Mouse (Mus musculus) embryonic facial prominence, embryonic 14.5 days (tissue): ENCODE data around the gene Cd274. TPM values are rescaled to one million over a fixed set of nuclear protein-coding genes. Genes with fewer than 3 reads are reported as not detected.
A peak's percentile ranks its signal among the peaks of the same experiment; 100 is the strongest.
"Not testable (repeated sequence)": the region's sequence is repeated elsewhere in the genome, so short reads cannot be mapped to it uniquely, and the experiment has no call there.

Experiments
- ATAC-seq: fragments of 200-750 bp; cut with Nextera tagmentation; 2 replicates; pipeline ENCODE4 v1.8.0; 2017; ENCODE audit warnings: low read depth, moderate number of reproducible peaks, moderate TSS enrichment
- DNase-seq: peaks from one replicate; pipeline ENCODE4 v3.0.0-alpha.2; 2015; ENCODE audit warnings: low spot score
- H3K27ac ChIP-seq: fragments of 300-500 bp; sonication (generic); replicated peaks from 2 replicates; pipeline ENCODE4 v1.5.1; 2014; ENCODE audit warnings: low read depth, mild to moderate bottlenecking, low read length, moderate library complexity
- H3K27me3 ChIP-seq: fragments of 300-500 bp; sonication (generic); replicated peaks from 2 replicates; pipeline ENCODE4 v1.6.1; 2014; ENCODE audit warnings: low read length; ENCODE audit not compliant: control insufficient read depth, insufficient read depth
- H3K36me3 ChIP-seq: fragments of 300-500 bp; sonication (generic); 2 replicates; pipeline ENCODE4 v1.6.1; 2014; ENCODE audit warnings: low read length, mixed read lengths; ENCODE audit not compliant: control insufficient read depth, insufficient read depth
- H3K4me1 ChIP-seq: fragments of 300-500 bp; sonication (generic); 2 replicates; pipeline ENCODE4 v1.6.1; 2014; ENCODE audit warnings: antibody characterized with exemption, low read length; ENCODE audit not compliant: control insufficient read depth, insufficient read depth
- H3K4me2 ChIP-seq: fragments of 300-500 bp; sonication (generic); 2 replicates; pipeline ENCODE4 v1.6.1; 2014; ENCODE audit warnings: low read depth, mild to moderate bottlenecking, low read length, moderate library complexity, mixed read lengths
- H3K4me3 ChIP-seq: fragments of 300-500 bp; sonication (generic); 2 replicates; pipeline ENCODE4 v1.5.1; 2014; ENCODE audit warnings: low read depth, mild to moderate bottlenecking, low read length
- H3K9ac ChIP-seq: fragments of 300-500 bp; sonication (generic); 2 replicates; pipeline ENCODE4 v1.6.1; 2014; ENCODE audit warnings: low read depth, mild to moderate bottlenecking, low read length, moderate library complexity, mixed read lengths
- H3K9me3 ChIP-seq: fragments of 300-500 bp; sonication (generic); 2 replicates; pipeline ENCODE4 v1.6.1; 2016; ENCODE audit warnings: low read length; ENCODE audit not compliant: control insufficient read depth
- WGBS: fragments of 180-500 bp; shearing (Covaris S2); extraction: QIAGEN DNeasy Blood & Tissue Kit; methylation state at CpG from one replicate; pipeline ENCODE4 v1.1.7; 2014; 5-methylcytosine and 5-hydroxymethylcytosine counted together
- polyA plus RNA-seq: library from polyadenylated mRNA; unstranded; fragments of >200 nt; fragmentation: Nextera tagmentation; extraction: Ambion mirVana; gene quantifications from 2 replicates; pipeline ENCODE4 v1.2.1, GENCODE M21; 2014

The Cd274 gene
- polyA plus RNA-seq, 1 experiment from 2014 or later = 0.56 TPM

DNA sequence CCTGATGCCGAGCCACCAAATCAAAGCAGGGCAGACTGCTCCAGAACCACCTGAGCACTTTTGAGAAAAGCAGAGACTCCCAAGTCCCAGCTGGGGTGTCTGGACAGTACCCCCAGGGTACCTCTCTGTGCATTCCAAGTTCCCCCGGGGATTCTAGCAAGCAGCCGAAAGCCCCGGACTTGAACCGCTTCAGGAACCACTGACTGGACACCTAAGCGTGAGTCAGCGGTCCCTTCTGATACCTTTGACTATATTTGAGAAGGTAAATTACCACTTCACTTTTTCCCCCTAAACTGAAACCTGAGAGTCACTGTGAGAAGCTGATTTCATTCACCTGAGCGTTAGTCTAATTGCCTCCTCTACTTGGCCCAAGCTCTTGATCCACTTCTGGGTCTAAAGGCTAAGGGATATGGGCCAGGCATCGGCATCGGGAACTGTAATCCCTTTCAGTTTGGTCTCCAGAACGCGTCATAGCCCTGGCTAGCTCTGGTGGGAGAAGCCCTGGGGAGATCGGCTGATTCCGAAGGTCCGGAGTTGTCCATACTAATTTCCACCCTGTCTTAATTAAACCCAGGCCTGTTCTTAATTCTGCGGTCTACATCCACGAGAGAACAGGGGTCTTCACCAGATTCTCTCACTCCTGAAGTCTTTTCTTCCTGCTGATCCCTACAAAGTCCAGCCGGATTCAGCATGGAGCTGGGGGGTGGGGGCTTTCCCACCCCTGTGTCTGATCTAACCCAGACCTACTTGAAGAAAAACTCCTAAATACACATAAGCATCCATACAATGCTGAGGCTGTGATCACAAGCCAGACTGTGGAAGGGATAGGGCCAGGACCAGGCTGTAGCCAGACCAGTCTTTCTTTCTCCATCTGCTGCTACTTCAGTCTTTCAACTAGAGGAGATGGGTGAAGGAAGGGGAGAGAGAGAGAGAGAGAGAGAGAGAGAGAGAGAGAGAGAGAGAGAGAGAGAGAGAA is 39.1 kb downstream of the Cd274 start:
- Histone ChIP-seq H3K4me1 (peaks cover 7% of the 10 kb centered on the region; the same call in 1 of the 2 replicates), H3K27ac (no peak overlapping the region), H3K4me3 (no peak overlapping the region), H3K4me2 (no peak overlapping the region), H3K27me3 (no peaks in the 10 kb centered on the region), H3K9me3 (0 out of 2 replicates have a peak, but pooled peaks cover 2% of the 10 kb centered on the region), H3K9ac (no peak overlapping the region), H3K36me3 (no peaks in the 10 kb centered on the region)
- 46% methylated on average over 18 of the region's 18 CpGs for WGBS
- ATAC-seq (peak; percentile 80), DNase-seq (peak; percentile 65)

DNA sequence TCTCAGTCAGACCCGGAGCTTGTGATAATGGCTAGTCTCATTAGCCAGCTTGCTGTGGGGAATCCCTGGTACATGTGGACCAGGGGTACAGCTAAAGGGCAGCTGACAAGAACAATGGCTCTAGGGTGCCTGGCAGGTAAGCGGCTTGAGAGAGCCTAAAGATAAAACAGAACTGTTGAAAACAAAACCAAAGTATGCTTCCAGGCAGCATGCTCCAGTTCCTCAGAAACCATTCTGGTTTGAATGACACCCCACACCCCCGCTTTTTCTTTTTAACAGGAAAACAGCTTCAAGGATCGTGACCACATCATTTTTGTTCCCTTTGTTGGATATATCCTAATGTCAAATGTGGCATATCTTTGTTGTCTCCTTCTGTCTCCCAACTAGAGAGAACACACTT is 43.4 kb downstream of the Cd274 start, which contains the start of gene Pdcd1lg2:
Pdcd1lg2 (plus strand) TSS at position 301 of the 400 bp plus-strand sequence.
- Histone ChIP-seq H3K4me1 (peaks cover 14% of the 10 kb centered on the region), H3K9me3 (no peaks in the 10 kb centered on the region), H3K36me3 (no peaks in the 10 kb centered on the region), H3K4me2 (no peak within 1 kb of the TSS), H3K27ac (no peak within 1 kb of the TSS), H3K27me3 (no peaks in the 10 kb centered on the region), H3K9ac (no peak within 1 kb of the TSS), H3K4me3 (no peak within 1 kb of the TSS)
- no peak for ATAC-seq
- WGBS = 73% methylated on average over 4 of the region's 4 CpGs
- no peak for DNase-seq

DNA sequence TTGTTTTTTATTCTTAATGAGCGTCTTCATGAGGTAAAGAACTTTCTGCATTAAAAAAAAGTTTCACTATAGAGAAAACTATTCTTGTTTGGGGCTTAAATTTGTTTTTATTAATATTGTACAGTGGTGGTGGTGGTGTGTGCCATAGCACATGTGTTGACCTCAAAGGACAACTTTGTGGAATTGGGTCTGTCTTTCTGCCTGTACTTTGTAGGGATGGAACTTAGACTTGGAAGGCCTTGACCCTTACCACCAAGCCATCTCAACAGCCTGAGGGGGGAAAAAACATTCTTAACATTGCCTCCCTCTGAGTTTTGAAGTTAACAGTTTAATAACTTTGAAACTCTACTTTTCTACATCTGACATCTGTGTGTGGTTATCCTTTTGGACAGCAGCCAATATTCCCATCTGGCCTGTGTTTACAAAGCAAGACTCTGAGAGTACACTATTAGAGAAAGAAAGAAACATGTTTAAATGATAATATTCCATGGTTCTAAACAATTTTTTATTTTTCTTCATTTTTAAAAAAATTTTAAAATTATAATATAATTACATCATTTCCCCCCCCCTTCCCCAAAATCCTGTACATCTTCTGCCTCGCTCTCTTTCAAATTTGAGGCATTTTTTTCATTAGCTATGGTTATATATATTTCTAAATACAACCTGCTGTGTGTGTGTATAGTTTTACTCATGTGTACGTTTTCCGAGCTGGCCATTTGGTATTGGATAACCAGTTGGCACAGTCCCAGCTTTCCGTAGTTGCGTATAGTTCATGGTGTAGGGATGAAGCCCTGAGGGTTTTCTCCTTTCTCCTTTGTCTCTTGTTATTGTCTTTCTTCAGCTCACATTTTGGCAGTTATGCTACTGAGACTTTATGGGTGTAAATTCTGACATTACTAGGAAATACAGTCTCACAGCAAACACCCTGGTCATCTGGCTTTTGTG is 45.5 kb downstream of the Cd274 start:
- H3K4me3 ChIP-seq = no peak overlapping the region
- 29% methylated on average over 6 of the region's 6 CpGs for WGBS
- ATAC-seq (peak; percentile 92), DNase-seq (peak; percentile 95)
- no peaks in the 10 kb centered on the region for H3K36me3 ChIP-seq
- H3K27me3 ChIP-seq = no peaks in the 10 kb centered on the region
- no peak overlapping the region for H3K9ac ChIP-seq
- H3K27ac ChIP-seq = peak overlapping the region; percentile 90
- H3K4me2 ChIP-seq = peak overlapping the region; percentile 2; the same call in 1 of the 2 replicates
- no peaks in the 10 kb centered on the region for H3K9me3 ChIP-seq
- H3K4me1 ChIP-seq = peaks cover 11% of the 10 kb centered on the region

DNA sequence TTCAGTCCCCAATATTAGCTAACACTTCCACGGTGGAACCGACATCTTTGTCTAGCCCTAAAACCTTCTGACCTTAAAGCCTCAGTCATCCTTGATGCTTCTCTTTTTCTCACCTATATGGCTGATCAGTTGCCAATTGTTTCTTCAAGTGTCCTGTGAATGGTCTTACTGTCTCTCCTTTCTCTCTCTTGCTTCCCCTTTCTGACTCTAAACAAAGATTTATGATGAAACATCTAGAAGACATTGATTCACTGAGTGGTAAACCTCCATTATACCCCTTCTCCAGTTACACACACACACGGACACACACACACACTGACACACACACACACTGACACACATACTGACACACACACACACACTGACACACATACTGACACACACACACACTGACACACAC is 47.3 kb downstream of the Cd274 start:
- DNase-seq = no peak

DNA sequence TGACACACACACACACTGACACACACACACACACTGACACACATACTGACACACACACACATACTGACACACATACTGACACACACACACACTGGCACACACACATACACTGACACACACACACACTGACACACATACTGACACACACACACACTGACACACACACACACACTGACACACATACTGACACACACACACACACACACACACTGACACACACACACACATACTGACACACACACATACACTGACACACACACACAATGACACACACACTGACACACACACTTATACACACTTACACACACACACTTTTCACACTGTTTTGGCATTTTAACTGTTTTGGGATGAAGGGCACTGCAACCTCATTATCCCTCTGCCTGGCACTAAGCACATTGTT is 47.7 kb downstream of the Cd274 start:
- H3K27ac ChIP-seq, H3K4me3 ChIP-seq, H3K27me3 ChIP-seq, H3K36me3 ChIP-seq, ATAC-seq, H3K9me3 ChIP-seq, H3K9ac ChIP-seq, H3K4me2 ChIP-seq, DNase-seq: not testable (repeated sequence)
- peaks cover 11% of the 10 kb centered on the region for H3K4me1 ChIP-seq

More for the DNA sequence above, 47.3 kb downstream of the Cd274 start:
- Histone ChIP-seq H3K27me3 (no peaks in the 10 kb centered on the region), H3K36me3 (no peaks in the 10 kb centered on the region), H3K9ac (no peak overlapping the region), H3K4me3 (no peak overlapping the region), H3K27ac (no peak overlapping the region), H3K9me3 (no peaks in the 10 kb centered on the region), H3K4me2 (no peak overlapping the region), H3K4me1 (peaks cover 11% of the 10 kb centered on the region)
- no peak for ATAC-seq
- WGBS = 84% methylated on average over 3 of the region's 3 CpGs

DNA sequence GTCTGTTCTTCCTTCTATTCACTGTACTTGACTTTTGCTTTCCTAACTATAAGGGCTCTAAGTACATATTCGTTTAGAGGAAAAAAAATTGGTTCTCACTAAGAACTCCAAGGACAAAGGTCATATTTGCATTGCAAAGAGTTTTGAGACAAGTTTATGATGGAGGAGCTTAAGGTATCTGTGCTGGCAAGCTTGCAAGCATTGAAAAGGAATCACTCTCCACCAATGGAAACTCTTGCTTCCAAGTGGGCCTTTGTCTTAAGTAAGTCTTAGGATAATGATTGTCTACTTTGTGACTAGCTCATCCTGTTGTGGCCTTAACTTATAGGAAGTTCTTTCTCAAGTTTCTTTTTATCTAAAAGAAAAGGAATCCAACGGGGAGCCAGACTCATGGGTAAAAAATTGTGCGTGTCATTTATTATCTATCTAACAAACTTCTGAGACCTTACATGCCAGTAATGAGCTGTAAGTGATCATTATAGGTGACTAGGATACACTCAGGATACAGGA is 49.2 kb downstream of the Cd274 start:
- peaks cover 7% of the 10 kb centered on the region for H3K4me1 ChIP-seq
- H3K36me3 ChIP-seq = no peaks in the 10 kb centered on the region
- no peak overlapping the region for H3K4me2 ChIP-seq
- ATAC-seq = no peak
- H3K9ac ChIP-seq = no peak overlapping the region
- no peak for DNase-seq
- H3K27ac ChIP-seq = no peak overlapping the region
- 64% methylated on average over 3 of the region's 3 CpGs for WGBS
- no peaks in the 10 kb centered on the region for H3K27me3 ChIP-seq
- no peaks in the 10 kb centered on the region for H3K9me3 ChIP-seq
- no peak overlapping the region for H3K4me3 ChIP-seq

DNA sequence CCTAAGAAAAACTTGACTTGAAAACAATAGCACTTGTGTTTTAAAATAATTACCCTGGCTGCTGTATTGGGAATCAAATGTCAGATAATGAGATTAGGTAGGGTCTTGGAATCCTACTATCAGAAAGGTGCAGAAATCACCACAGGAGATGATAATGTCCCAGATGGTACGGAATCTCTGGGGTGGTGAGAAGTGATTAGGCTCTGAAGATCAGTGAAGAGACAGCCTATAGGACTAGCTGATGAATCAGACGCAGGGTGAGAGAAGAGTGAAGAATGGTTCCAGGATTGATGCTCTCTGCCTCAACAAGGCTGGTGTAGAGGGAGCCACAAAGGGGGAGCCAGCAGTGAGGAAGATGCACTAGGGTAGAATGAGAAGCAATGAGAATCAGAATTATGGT is 49.9 kb downstream of the Cd274 start:
- no peaks in the 10 kb centered on the region for H3K36me3 ChIP-seq
- no peak overlapping the region for H3K27ac ChIP-seq
- no peaks in the 10 kb centered on the region for H3K9me3 ChIP-seq
- H3K27me3 ChIP-seq = no peaks in the 10 kb centered on the region
- H3K4me2 ChIP-seq = no peak overlapping the region
- no peak overlapping the region for H3K4me3 ChIP-seq
- DNase-seq (no peak), ATAC-seq (no peak)
- WGBS = 70% methylated on average over 2 of the region's 2 CpGs
- H3K4me1 ChIP-seq = peaks cover 7% of the 10 kb centered on the region
- no peak overlapping the region for H3K9ac ChIP-seq

DNA sequence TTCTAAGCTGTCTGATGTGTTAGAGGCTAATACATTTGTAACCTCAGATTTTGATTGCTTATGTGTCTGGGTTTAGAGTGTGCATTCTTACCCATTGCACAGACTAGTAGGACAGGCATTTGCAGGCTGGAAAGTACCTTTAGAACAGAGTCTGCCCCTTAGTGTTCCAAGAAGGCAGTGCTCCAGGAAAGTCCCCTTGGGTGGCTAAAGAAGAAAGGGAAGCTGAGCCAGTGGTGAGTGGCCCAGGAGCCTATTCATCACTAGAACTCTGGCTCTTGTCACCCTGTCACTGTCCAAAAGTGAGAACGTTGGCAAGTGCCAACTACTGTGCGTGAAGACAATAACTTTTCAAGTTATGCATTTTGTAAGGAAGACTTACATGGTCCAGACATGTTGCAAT is 50.6 kb downstream of the Cd274 start:
- no peak for DNase-seq
- ATAC-seq = no peak
- Histone ChIP-seq H3K4me1 (peaks cover 7% of the 10 kb centered on the region), H3K27me3 (no peaks in the 10 kb centered on the region), H3K4me2 (no peak overlapping the region), H3K27ac (no peak overlapping the region), H3K36me3 (no peaks in the 10 kb centered on the region), H3K9ac (no peak overlapping the region), H3K4me3 (no peak overlapping the region), H3K9me3 (no peaks in the 10 kb centered on the region)
- WGBS = 66% methylated on average over 2 of the region's 2 CpGs
